Mouse (Mus musculus): ENCODE results near the gene Vwa1.

- no peak for TF ChIP-seq CTCF (IDR thresholded peaks at IDR 0.05; ENCODE audit: extremely low read depth, insufficient read depth, insufficient read length, insufficient replicate concordance)
- no peak for TF ChIP-seq POLR2A (IDR thresholded peaks at IDR 0.05; ENCODE audit: low read depth, low read length)
Observed at GRCm38 (mm10) chr4:155817533-155817932, 43.0 kb upstream of the Vwa1 start.

Data from spleen, adult 2 months (tissue).